Mouse (Mus musculus): ENCODE measurements around the gene Gpr84. TPM values are rescaled to one million over a fixed set of nuclear protein-coding genes. Genes with fewer than 3 reads are reported as not detected.

The Gpr84 gene
- polyA plus RNA-seq, 1 experiment, result 0.06 TPM

- H3K27ac ChIP-seq (ENCODE audit: insufficient read depth, low read depth, low read length), result peak overlapping the region; percentile 96
- peaks cover 18% of the 10 kb centered on the region for H3K4me1 ChIP-seq (ENCODE audit: control insufficient read depth, insufficient read depth, insufficient read length, low read length)
- H3K27me3 ChIP-seq (ENCODE audit: control insufficient read depth, insufficient read depth, low read length), result no peaks in the 10 kb centered on the region
- under 1% methylated on average over 7 of the region's 7 CpGs for WGBS
- H3K36me3 ChIP-seq (ENCODE audit: control insufficient read depth, insufficient read depth, low read length), result no peaks in the 10 kb centered on the region
- TF ChIP-seq CTCF (IDR thresholded peaks at IDR 0.05; ENCODE audit: extremely low read depth, insufficient read length, insufficient replicate concordance, low read depth, low read length) (peak; percentile 94; the same call in 1 of the 2 replicates), POLR2A (IDR thresholded peaks at IDR 0.05; ENCODE audit: low read depth, low read length) (no peak)
- H3K4me3 ChIP-seq (ENCODE audit: low read depth, low read length), result no peak overlapping the region
Measured at GRCm38 (mm10) chr15:103307125-103307524, 3.3 kb downstream of the Gpr84 start.

GRCm38 (mm10) chr15:103305792-103306645 lies 4.4 kb downstream of the Gpr84 start:
- whole genome bisulfite sequencing, result 17% methylated on average over 8 of the region's 8 CpGs
- H3K4me3 ChIP-seq (ENCODE audit: low read depth, low read length), result peak overlapping the region; percentile 72
- peaks cover 18% of the 10 kb centered on the region for H3K4me1 ChIP-seq (ENCODE audit: control insufficient read depth, insufficient read depth, insufficient read length, low read length)
- H3K27me3 ChIP-seq (ENCODE audit: control insufficient read depth, insufficient read depth, low read length), result no peaks in the 10 kb centered on the region
- peak overlapping the region; percentile 98 for H3K27ac ChIP-seq (ENCODE audit: insufficient read depth, low read depth, low read length)
- TF ChIP-seq CTCF (IDR thresholded peaks at IDR 0.05; ENCODE audit: extremely low read depth, insufficient read length, insufficient replicate concordance, low read depth, low read length), result no peak
- TF ChIP-seq POLR2A (IDR thresholded peaks at IDR 0.05; ENCODE audit: low read depth, low read length), result no peak
- H3K36me3 ChIP-seq (ENCODE audit: control insufficient read depth, insufficient read depth, low read length), result no peaks in the 10 kb centered on the region

- under 1% methylated on average over 71 of the region's 71 CpGs for WGBS
- Histone ChIP-seq H3K4me3 (ENCODE audit: low read depth, low read length) (peak overlapping the region; percentile 72), H3K4me1 (ENCODE audit: control insufficient read depth, insufficient read depth, insufficient read length, low read length) (peaks cover 18% of the 10 kb centered on the region), H3K27ac (ENCODE audit: insufficient read depth, low read depth, low read length) (peak overlapping the region; percentile 98), H3K27me3 (ENCODE audit: control insufficient read depth, insufficient read depth, low read length) (no peaks in the 10 kb centered on the region), H3K36me3 (ENCODE audit: control insufficient read depth, insufficient read depth, low read length) (no peaks in the 10 kb centered on the region)
- TF ChIP-seq CTCF (IDR thresholded peaks at IDR 0.05; ENCODE audit: extremely low read depth, insufficient read length, insufficient replicate concordance, low read depth, low read length) (no peak), POLR2A (IDR thresholded peaks at IDR 0.05; ENCODE audit: low read depth, low read length) (peak; percentile 77)
Measured at GRCm38 (mm10) chr15:103305070-103305678, 5.2 kb downstream of the Gpr84 start.

- H3K36me3 ChIP-seq (ENCODE audit: control insufficient read depth, insufficient read depth, low read length), result no peaks in the 10 kb centered on the region; the same call in 1 of the 2 replicates
- no peak for TF ChIP-seq POLR2A (IDR thresholded peaks at IDR 0.05; ENCODE audit: low read depth, low read length)
- TF ChIP-seq CTCF (IDR thresholded peaks at IDR 0.05; ENCODE audit: extremely low read depth, insufficient read length, insufficient replicate concordance, low read depth, low read length), result no peak
- under 1% methylated on average over 9 of the region's 9 CpGs for WGBS
- H3K4me1 ChIP-seq (ENCODE audit: control insufficient read depth, insufficient read depth, insufficient read length, low read length), result peaks cover 18% of the 10 kb centered on the region
- peak overlapping the region; percentile 14 for H3K27ac ChIP-seq (ENCODE audit: insufficient read depth, low read depth, low read length)
- no peaks in the 10 kb centered on the region for H3K27me3 ChIP-seq (ENCODE audit: control insufficient read depth, insufficient read depth, low read length)
- peak overlapping the region; percentile 72 for H3K4me3 ChIP-seq (ENCODE audit: low read depth, low read length)
Measured at GRCm38 (mm10) chr15:103304616-103304969, 5.8 kb downstream of the Gpr84 start.

GRCm38 (mm10) chr15:103303916-103304615 lies 6.3 kb downstream of the Gpr84 start:
- WGBS, result 24% methylated on average over 8 of the region's 8 CpGs
- H3K27me3 ChIP-seq (ENCODE audit: control insufficient read depth, insufficient read depth, low read length), result no peaks in the 10 kb centered on the region
- TF ChIP-seq POLR2A (IDR thresholded peaks at IDR 0.05; ENCODE audit: low read depth, low read length) (no peak), CTCF (IDR thresholded peaks at IDR 0.05; ENCODE audit: extremely low read depth, insufficient read length, insufficient replicate concordance, low read depth, low read length) (no peak)
- peaks cover 15% of the 10 kb centered on the region for H3K4me1 ChIP-seq (ENCODE audit: control insufficient read depth, insufficient read depth, insufficient read length, low read length)
- peak overlapping the region; percentile 72 for H3K4me3 ChIP-seq (ENCODE audit: low read depth, low read length)
- H3K36me3 ChIP-seq (ENCODE audit: control insufficient read depth, insufficient read depth, low read length), result peaks cover 4% of the 10 kb centered on the region; the same call in 1 of the 2 replicates
- peak overlapping the region; percentile 14 for H3K27ac ChIP-seq (ENCODE audit: insufficient read depth, low read depth, low read length)

GRCm38 (mm10) chr15:103302341-103303021 lies 7.9 kb downstream of the Gpr84 start:
- 61% methylated on average over 6 of the region's 6 CpGs for WGBS
- Histone ChIP-seq H3K27me3 (ENCODE audit: control insufficient read depth, insufficient read depth, low read length) (no peaks in the 10 kb centered on the region), H3K27ac (ENCODE audit: insufficient read depth, low read depth, low read length) (no peak overlapping the region), H3K36me3 (ENCODE audit: control insufficient read depth, insufficient read depth, low read length) (peaks cover 18% of the 10 kb centered on the region; the same call in 1 of the 2 replicates), H3K4me3 (ENCODE audit: low read depth, low read length) (no peak overlapping the region), H3K4me1 (ENCODE audit: control insufficient read depth, insufficient read depth, insufficient read length, low read length) (peaks cover 6% of the 10 kb centered on the region; the same call in 1 of the 2 replicates)
- TF ChIP-seq CTCF (IDR thresholded peaks at IDR 0.05; ENCODE audit: extremely low read depth, insufficient read length, insufficient replicate concordance, low read depth, low read length), result no peak
- TF ChIP-seq POLR2A (IDR thresholded peaks at IDR 0.05; ENCODE audit: low read depth, low read length), result no peak

Data from small intestine, adult 2 months (tissue).